Mouse (Mus musculus) lung, postnatal 0 days (tissue): Measurements from ENCODE around the gene Tex14. TPM values are rescaled to one million over a fixed set of nuclear protein-coding genes. Genes with fewer than 3 reads are reported as not detected.
A peak's percentile ranks its signal among the peaks of the same experiment; 100 is the strongest.
"Not testable (repeated sequence)": the region's sequence is repeated elsewhere in the genome, so short reads cannot be mapped to it uniquely, and the experiment has no call there.

Experiments used
- ATAC-seq: fragments of 200-750 bp; cut with Nextera tagmentation; 2 replicates; pipeline ENCODE4 v1.8.0; 2017; ENCODE audit warnings: moderate library complexity
- DNase-seq: peaks from one replicate; pipeline ENCODE4 v3.0.0-alpha.2; 2016; ENCODE audit warnings: low spot score
- H3K27ac ChIP-seq: fragments of 300-500 bp; sonication (generic); 2 replicates; pipeline ENCODE4 v1.5.1; 2014; ENCODE audit warnings: antibody characterized with exemption, mild to moderate bottlenecking, low read length, mixed read lengths
- H3K27me3 ChIP-seq: fragments of 300-500 bp; sonication (generic); replicated peaks from 2 replicates; pipeline ENCODE4 v1.6.1; 2014; ENCODE audit warnings: low read length, mixed read lengths; ENCODE audit not compliant: insufficient read depth
- H3K36me3 ChIP-seq: fragments of 300-500 bp; sonication (generic); 2 replicates; pipeline ENCODE4 v1.6.1; 2014; ENCODE audit warnings: low read length, mixed read lengths; ENCODE audit not compliant: insufficient read depth
- H3K4me1 ChIP-seq: fragments of 300-500 bp; sonication (generic); 2 replicates; pipeline ENCODE4 v1.6.1; 2014; ENCODE audit warnings: antibody characterized with exemption, low read depth, low read length, mixed read lengths; ENCODE audit not compliant: insufficient read depth
- H3K4me2 ChIP-seq: fragments of 300-500 bp; sonication (generic); replicated peaks from 2 replicates; pipeline ENCODE4 v1.6.1; 2014; ENCODE audit warnings: low read depth, mild to moderate bottlenecking, low read length, moderate library complexity, mixed read lengths
- H3K4me3 ChIP-seq: fragments of 300-500 bp; sonication (generic); 2 replicates; pipeline ENCODE4 v1.5.1; 2014; ENCODE audit warnings: low read depth, low read length
- H3K9ac ChIP-seq: fragments of 300-500 bp; sonication (generic); replicated peaks from 2 replicates; pipeline ENCODE4 v1.6.1; 2014; ENCODE audit warnings: low read depth, mild to moderate bottlenecking
- H3K9me3 ChIP-seq: fragments of 300-500 bp; sonication (generic); 2 replicates; pipeline ENCODE4 v1.6.1; 2016; ENCODE audit warnings: low read length, mixed read lengths
- CTCF ChIP-seq: IDR thresholded peaks from 2 replicates; pipeline ENCODE4 v1.5.1; 2016; ENCODE audit warnings: antibody characterized with exemption, mild to moderate bottlenecking
- EP300 ChIP-seq: IDR thresholded peaks from 2 replicates; pipeline ENCODE4 v1.6.1; 2016; ENCODE audit warnings: antibody characterized with exemption, mild to moderate bottlenecking, control low read depth
- WGBS: fragments of 180-500 bp; shearing (Covaris S2); extraction: QIAGEN DNeasy Blood & Tissue Kit; methylation state at CpG from one replicate; pipeline ENCODE4 v1.1.7; 2014; 5-methylcytosine and 5-hydroxymethylcytosine counted together
- polyA plus RNA-seq: library from polyadenylated mRNA; unstranded; fragments of >200 nt; fragmentation: Nextera tagmentation; extraction: Ambion mirVana; gene quantifications from 2 replicates; pipeline ENCODE4 v1.2.1, GENCODE M21; 2015

The Tex14 gene
- polyA plus RNA-seq, 1 experiment from 2014 or later: 1.1 TPM

DNA sequence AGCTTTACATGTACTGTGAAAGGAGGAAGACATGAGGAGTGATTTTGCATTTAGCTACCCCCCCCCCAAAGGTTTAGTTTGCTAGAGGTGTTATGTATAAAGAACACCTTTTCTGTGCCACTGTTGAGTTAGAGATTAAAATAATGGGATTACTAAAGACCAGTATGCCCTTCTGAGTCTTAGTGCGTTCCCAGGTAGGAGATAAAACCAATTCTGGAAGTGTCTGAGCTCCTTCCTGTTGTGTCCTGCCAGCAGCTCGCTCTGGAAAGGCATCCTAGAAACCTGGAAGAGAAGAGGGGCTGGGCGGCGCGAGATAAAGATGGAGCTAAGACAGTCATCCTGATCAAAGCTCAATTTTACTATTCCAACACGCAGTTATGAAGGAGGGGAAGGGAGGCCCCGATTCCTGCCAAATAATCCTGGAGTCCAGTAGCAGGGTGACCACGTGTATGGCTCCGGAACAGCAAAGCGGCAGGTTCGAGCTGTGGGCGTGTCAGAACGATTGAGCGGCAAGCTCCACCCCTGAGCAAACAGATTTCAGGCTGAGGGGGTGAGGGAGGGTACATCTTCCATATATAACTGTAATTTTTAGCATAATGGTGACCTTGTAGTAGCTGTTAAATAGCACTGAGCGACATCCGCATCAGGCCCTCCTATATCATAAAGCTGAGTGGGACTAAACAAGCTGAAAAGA lies 40.0 kb downstream of the Tex14 start:
- 8% methylated on average over 16 of the region's 16 CpGs for WGBS
- no peak overlapping the region for H3K4me2 ChIP-seq

DNA sequence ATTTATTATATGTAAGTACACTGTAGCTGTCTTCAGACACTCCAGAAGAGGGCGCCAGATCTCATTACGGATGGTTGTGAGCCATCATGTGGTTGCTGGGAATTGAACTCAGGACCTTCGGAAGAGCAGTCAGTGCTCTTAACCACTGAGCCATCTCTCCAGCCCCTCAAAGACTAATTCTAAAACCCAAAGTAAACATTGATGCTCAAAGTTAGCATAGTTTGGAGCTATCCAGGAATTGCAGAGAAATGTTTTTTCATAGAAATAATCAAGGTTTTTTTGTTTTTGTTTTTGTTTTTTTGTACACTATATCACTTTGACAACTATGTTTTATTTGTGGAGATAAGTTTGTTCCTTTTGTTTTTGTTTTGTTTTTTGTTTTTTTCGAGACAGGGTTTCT lies 40.7 kb downstream of the Tex14 start:
- not testable (repeated sequence) for DNase-seq, H3K9ac ChIP-seq, H3K9me3 ChIP-seq, H3K36me3 ChIP-seq, H3K4me1 ChIP-seq, H3K4me2 ChIP-seq, H3K27ac ChIP-seq, H3K4me3 ChIP-seq, H3K27me3 ChIP-seq, ATAC-seq
- 84% methylated on average over 2 of the region's 4 CpGs for WGBS

More for the DNA sequence above, 40.0 kb downstream of the Tex14 start:
- TF ChIP-seq CTCF: no peak
- no peak for TF ChIP-seq EP300
- H3K27me3 ChIP-seq: no peaks in the 10 kb centered on the region
- H3K4me1 ChIP-seq: no peaks in the 10 kb centered on the region
- H3K36me3 ChIP-seq: no peaks in the 10 kb centered on the region
- no peaks in the 10 kb centered on the region for H3K9me3 ChIP-seq
- no peak overlapping the region for H3K4me3 ChIP-seq
- ATAC-seq: no peak
- H3K27ac ChIP-seq: no peak overlapping the region
- no peak overlapping the region for H3K9ac ChIP-seq
- peak; percentile 46 for DNase-seq

DNA sequence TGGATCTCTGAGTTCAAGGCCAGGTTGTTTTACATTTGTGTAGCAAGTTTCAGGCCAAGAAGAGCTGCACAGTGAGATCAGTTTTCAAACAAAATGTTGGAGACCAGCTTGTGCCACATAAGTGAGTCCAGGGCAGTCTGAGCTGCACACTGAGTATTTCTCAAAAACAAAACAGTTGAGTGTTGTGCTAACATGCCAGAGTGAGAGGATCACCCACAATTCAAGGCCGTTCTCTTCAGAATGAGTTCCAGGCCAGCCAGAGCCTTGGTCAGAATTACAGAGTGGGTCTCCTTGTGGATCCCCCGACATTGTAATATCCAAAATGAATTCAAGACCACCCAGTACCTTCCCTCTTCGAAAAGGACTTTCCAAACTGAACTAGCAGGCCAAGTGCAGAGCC lies 41.3 kb downstream of the Tex14 start:
- Histone ChIP-seq H3K27ac (no peak overlapping the region), H3K4me3 (no peak overlapping the region), H3K36me3 (no peaks in the 10 kb centered on the region), H3K4me2 (no peak overlapping the region), H3K27me3 (no peaks in the 10 kb centered on the region), H3K4me1 (no peaks in the 10 kb centered on the region), H3K9ac (no peak overlapping the region), H3K9me3 (no peaks in the 10 kb centered on the region)
- WGBS: 79% methylated on average over 3 of the region's 3 CpGs
- TF ChIP-seq EP300 (no peak), CTCF (no peak)
- DNase-seq (no peak), ATAC-seq (no peak)

DNA sequence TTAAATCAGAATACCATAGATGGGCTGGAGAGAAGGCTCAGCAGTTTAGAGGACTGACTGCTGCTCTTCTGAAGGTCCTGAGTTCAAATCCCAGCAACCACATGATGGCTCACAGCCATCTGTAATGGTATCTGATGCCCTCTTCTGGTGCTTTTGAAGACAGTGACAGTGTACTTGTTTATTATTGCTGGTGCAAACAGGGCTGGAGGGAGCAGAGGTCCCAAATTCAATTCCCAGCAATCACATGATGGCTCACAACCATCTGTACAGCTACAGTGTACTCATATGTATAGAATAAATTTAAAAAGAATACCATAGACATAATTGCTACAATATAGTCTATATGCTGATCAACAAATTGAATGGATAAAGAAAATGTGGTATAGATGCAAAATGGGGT lies 42.6 kb downstream of the Tex14 start:
- Histone ChIP-seq H3K4me3 (no peak overlapping the region), H3K27ac (no peak overlapping the region), H3K27me3 (no peaks in the 10 kb centered on the region), H3K9ac (no peak overlapping the region), H3K4me2 (no peak overlapping the region), H3K9me3 (no peaks in the 10 kb centered on the region), H3K4me1 (no peaks in the 10 kb centered on the region), H3K36me3 (no peaks in the 10 kb centered on the region)
- DNase-seq: no peak
- TF ChIP-seq EP300 (no peak), CTCF (0 out of 2 replicates have a peak, but pooled peaks have one; percentile 16)
- ATAC-seq: no peak

GRCm38 (mm10) chr11:87448081-87448475 lies 43.2 kb downstream of the Tex14 start:
- 0 out of 2 replicates have a peak overlapping the region, but pooled peaks have one; percentile 19 for H3K9ac ChIP-seq
- peak overlapping the region; percentile 56 for H3K4me2 ChIP-seq
- H3K4me1 ChIP-seq, H3K27me3 ChIP-seq, H3K36me3 ChIP-seq, H3K27ac ChIP-seq, H3K9me3 ChIP-seq: not testable (repeated sequence)
- H3K4me3 ChIP-seq: peak overlapping the region; percentile 23
- 0% methylated on average over 30 of the region's 34 CpGs for WGBS
- DNase-seq (peak; percentile 86), ATAC-seq (peak; percentile 98)

DNA sequence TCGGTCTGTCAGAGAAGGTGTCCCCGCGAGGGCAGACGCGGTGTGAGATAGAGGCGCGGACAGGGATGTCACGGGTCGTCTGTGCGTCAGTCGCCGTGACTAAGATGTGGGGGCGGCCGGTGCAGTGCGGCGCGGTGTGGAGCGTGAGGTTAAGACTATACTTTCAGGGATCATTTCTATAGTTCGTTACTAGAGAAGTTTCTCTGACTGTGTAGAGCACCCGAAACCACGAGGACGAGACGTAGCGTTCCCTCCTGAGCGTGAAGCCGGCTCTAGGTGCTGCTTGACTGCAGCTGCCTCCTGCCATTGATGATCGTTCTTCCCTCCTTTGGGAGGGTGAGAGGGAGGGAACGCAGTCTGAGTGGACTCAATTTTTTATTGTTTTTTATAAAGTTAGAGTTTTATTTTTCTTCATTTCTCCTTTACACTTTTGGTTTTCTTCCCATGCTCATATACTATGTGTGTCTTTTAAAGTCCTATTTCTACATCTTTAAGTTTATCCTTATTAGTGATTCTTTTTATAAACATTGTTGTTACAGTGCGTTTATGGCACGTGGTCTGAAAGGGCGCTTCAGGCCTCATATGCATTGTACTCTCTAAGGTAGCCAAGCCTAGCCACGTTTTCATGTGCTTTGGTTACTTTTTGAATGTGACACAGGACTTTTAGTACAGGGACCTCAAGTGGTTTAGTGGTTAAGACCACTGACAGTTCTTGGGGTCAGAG lies 43.8 kb downstream of the Tex14 start:
- H3K27ac ChIP-seq: peak overlapping the region; percentile 62; the same call in 1 of the 2 replicates
- WGBS: 1% methylated on average over 6 of the region's 32 CpGs
- ATAC-seq (peak; percentile 93), DNase-seq (peak; percentile 92)
- H3K9ac ChIP-seq, H3K9me3 ChIP-seq, H3K36me3 ChIP-seq, H3K4me3 ChIP-seq, H3K4me1 ChIP-seq, H3K4me2 ChIP-seq, H3K27me3 ChIP-seq: not testable (repeated sequence)
